Mouse (Mus musculus) spleen, postnatal 14 days (tissue): ENCODE measurements around the gene Rb1.

Experiments used
- DNase-seq, 2 experiments: peaks; one replicate each; pipeline ENCODE4 v3.0.0; 2021 to 2022; ENCODE audit warnings: low spot score in 2 of 2

Gene Rb1

DNA sequence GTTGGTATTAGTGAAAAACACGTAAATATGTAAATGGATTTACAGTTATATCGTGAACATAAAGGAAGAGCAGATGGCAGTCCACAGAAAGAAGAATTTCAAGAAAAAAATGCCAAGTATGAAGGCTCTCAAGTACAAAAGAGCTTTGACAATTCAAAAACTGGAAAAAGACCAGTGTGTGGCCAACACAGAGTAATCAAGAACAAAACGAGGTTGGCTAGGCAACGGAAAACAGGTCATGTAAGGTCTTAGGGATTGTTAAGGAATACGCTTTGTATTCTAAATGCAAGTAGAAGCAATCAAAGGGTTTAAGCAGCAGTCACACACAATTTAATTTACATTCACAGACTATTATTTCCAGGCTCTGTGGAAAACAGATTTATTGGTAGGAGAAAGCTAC, 53.8 kb downstream of the Rb1 start:
- DNase-seq: no peak

DNA sequence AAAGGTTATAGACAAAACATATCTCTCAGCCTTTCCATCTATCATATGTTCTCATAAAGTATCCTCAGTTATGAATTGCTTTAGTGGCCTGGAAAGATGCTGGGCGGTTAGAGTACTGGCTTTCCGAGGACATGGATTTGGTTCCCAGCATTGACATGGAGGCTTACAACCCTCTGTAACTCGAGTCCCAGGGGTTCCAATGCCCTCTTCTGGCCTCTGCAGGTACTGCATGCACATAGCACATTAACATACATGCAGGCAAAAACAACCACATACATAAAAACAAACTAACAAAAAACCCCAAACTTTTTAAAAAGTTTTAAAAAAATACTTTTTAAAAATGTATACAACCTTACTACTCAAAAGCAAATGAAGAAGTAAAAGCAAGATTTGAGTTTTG, 59.5 kb downstream of the Rb1 start:
- DNase-seq: peak in 1 of 2 experiments; percentile 31

GRCm38 (mm10) chr14:73262210-73262609, 63.4 kb downstream of the Rb1 start:
- no peak for DNase-seq

GRCm38 (mm10) chr14:73258181-73258580, 67.4 kb downstream of the Rb1 start:
- DNase-seq: no peak

- DNase-seq: no peak
These were observed 68.3 kb downstream of the Rb1 start for GRCm38 (mm10) chr14:73257348-73257747.

GRCm38 (mm10) chr14:73255426-73255970, 70.1 kb downstream of the Rb1 start:
- DNase-seq: no peak

DNA sequence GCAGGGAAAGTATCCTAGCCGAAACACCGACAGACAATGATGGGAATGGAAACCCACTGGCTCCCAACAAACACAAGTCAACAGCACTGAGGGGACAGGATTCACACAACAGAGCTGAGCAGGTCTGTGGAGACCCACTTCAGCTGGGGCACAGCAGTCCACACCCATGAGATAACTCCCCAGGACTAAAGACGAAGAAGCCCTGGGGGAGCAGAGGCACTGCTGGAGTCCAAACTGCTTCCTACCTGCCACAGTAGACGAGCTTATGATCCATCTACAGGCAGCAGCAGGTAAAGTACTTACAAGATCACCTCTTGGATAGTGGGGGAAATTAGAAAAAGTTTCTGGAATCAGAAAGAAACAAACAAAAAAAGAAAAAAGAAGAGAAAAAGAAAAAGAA, 71.2 kb downstream of the Rb1 start:
- no peak for DNase-seq

DNA sequence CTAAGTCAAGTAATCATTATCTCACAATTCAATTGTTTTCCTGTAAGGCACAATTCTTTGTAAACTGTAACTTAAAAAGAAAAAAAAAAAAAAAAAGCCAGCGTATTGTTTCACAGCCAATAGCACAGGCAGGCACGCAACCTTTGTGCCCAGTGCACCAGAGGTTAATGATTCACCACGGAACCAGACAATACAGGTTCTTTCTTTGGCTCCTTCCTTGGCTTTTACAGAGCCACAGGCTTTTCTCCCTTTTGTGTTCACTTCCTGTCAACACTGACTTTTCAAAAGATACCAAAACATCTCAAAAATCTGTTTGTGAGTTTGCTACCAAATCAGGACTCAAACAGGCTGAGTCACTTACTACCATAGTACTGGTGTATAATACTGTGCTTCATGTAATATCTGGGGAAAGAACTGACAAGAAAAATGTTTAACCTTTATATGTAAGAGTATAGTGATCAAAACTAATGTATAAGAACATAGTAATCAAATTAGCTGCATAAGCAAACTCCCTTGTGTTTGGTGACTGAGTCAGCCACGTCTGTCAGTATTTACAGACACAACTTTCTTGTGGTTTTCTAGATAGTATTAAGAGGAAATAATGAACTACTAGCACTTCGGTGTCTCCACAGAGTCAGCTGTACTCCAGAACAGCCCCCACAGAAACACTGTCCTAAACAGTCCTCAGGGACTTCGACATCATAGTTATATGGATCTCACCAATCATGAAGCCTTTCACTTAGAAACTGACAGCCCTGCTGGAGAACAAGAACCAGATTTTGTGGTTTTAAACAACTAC, 72.0 kb downstream of the Rb1 start:
- no peak for DNase-seq

- DNase-seq: no peak
These were observed 73.3 kb downstream of the Rb1 start for GRCm38 (mm10) chr14:73252276-73252675.

GRCm38 (mm10) chr14:73250056-73250455, 75.6 kb downstream of the Rb1 start:
- DNase-seq: no peak

DNA sequence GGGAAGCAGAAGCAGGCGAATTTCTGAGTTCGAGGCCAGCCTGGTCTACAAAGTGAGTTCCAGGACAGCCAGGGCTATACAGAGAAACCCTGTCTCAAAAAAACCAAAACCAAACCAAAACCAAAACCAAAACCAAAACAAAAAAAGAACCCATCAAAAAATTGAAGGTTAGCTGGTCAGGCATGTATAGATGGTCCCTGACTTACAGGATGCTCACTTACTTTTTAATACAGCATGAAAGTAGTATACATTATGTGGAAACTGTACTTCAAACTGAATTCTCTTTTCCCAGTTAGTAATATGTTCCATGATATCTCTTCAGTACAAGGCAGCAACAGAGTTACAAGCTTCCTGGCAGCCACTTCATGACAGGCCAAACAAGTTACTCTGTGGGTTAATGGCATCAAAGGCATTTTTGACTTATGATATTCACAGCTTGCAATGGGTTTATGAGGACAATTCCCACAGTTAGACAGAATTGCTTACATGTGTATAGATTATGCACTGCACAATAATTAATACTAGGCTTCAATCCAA, 81.5 kb downstream of the Rb1 start:
- no peak for DNase-seq

DNA sequence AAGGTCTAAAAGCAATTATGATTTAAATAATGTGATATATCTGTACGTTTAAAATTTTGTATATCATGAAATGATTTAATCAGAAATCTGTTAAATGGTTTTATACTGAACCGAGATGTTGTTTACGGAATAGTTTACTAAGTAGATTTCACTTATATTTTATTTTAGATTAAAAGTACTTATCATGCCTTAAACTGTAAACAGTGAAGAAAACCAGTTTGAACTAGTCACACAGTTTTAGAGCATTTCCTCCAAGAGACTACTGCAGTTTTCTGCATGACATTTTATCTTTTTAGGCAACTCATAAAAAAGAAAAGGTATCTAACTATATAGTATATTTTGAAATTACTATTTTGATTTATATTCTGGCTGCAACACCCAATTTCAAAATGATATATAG, 85.8 kb downstream of the Rb1 start:
- no peak for DNase-seq

- DNase-seq: no peak
These were observed 86.3 kb downstream of the Rb1 start for GRCm38 (mm10) chr14:73239291-73239690.

GRCm38 (mm10) chr14:73238498-73239250, 86.9 kb downstream of the Rb1 start:
- DNase-seq: peak in 1 of 2 experiments; percentile 7

GRCm38 (mm10) chr14:73237848-73238321, 87.7 kb downstream of the Rb1 start, which contains the start of gene Lpar6:
Gene Lpar6 (plus strand): TSS chr14:73237895.
- DNase-seq: no peak

GRCm38 (mm10) chr14:73234468-73235031, 91.1 kb downstream of the Rb1 start:
- DNase-seq: no peak

DNA sequence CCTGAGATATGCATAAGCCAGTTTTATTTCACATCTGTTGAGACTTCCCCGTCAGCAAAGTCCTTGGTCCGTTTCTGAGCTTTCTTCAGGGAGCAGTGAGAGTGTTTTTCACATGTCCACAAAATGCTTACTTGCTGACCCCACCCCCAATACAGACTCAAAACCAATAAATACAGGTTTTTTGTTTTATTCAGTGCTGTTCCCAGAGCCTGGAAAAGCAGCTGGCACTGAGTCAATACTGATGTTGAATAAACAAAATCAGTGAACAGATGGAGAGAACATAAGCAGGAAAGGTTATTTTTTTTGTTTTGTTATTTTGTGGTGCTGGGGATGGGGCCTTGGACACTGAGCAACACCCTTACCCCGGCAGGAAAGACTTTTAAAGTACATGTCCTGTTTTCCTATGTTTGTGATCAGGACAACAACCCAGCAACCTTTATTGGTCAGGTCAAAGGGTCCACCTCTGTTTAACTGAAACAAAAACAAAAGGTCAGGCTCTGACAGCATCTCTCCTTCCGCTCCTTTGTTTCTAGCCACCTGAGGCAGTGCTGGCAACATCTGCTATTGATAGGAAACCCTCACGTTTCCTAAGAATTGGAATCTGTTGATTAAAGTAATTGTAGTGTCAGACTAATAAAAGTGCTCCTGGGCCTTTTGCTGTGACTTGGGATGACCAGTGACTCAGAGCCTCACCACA, 94.2 kb downstream of the Rb1 start:
- DNase-seq: no peak

DNA sequence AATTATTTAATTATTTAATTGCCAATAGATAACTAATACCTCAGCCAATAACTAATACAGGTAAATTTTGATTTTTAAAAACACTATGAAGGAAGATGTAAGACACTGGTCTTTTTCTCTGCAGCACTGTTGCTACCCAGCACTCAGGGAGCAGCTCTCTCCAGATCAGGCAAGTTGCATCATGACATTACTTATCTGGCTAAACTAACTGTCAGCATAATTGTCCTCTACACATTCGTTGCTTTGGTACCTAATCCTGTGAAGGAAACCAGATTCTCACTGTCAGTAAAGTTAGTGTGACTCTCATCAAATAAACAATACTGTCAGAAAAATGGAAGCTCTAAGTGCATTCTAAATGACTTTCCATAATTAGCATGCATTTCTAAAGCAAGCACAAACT, 98.8 kb downstream of the Rb1 start:
- no peak for DNase-seq

- DNase-seq: no peak
These were observed 99.3 kb downstream of the Rb1 start for GRCm38 (mm10) chr14:73226346-73226745.

- DNase-seq: no peak
These were observed 103.2 kb downstream of the Rb1 start for GRCm38 (mm10) chr14:73222316-73222970.

- DNase-seq: no peak
These were observed 108.6 kb downstream of the Rb1 start for GRCm38 (mm10) chr14:73217062-73217461.
